Mouse (Mus musculus) spleen, adult 2 months (tissue): Measurements from ENCODE around the gene Prkab1. TPM values are rescaled to one million over a fixed set of nuclear protein-coding genes. Genes with fewer than 3 reads are reported as not detected.
A peak's percentile ranks its signal among the peaks of the same experiment; 100 is the strongest.

Experiments
- DNase-seq, 2 experiments: peaks; one replicate each; pipeline versions ENCODE4 v3.0.0 to v3.0.0-alpha.2; 2012 to 2021; ENCODE audit warnings: low spot score in 2 of 2, low read depth in 1 of 2
- H3K27ac ChIP-seq: fragments of 200-500 bp; 2 replicates; pipeline ENCODE4 v1.5.1; 2012; ENCODE audit warnings: low read length, inconsistent platforms; ENCODE audit not compliant: insufficient read depth
- H3K27me3 ChIP-seq: fragments of 200-500 bp; 2 replicates; pipeline ENCODE4 v1.6.1; 2012; ENCODE audit warnings: mild to moderate bottlenecking, moderate library complexity, low read length, inconsistent platforms; ENCODE audit not compliant: control insufficient read depth, insufficient read depth
- H3K36me3 ChIP-seq: fragments of 200-500 bp; 2 replicates; pipeline ENCODE4 v1.6.1; 2012; ENCODE audit warnings: mild to moderate bottlenecking, low read length, inconsistent platforms; ENCODE audit not compliant: control insufficient read depth, insufficient read depth
- H3K4me1 ChIP-seq: fragments of 200-500 bp; 2 replicates; pipeline ENCODE4 v1.6.1; 2011; ENCODE audit warnings: inconsistent platforms; ENCODE audit not compliant: control insufficient read depth, insufficient read depth, insufficient read length
- H3K4me3 ChIP-seq: fragments of 200-500 bp; 2 replicates; pipeline ENCODE4 v1.5.1; 2011; ENCODE audit warnings: mild to moderate bottlenecking, inconsistent platforms; ENCODE audit not compliant: insufficient read depth, insufficient read length; ENCODE audit errors: extremely low read depth
- CTCF ChIP-seq: fragments of 200-500 bp; IDR thresholded peaks from 2 replicates; pipeline ENCODE4 v1.5.1; 2011; ENCODE audit warnings: mild to moderate bottlenecking, inconsistent platforms; ENCODE audit not compliant: insufficient read depth, insufficient read length, insufficient replicate concordance; ENCODE audit errors: extremely low read depth
- POLR2A ChIP-seq: fragments of 200-500 bp; IDR thresholded peaks from 2 replicates; pipeline ENCODE4 v1.6.1; 2011; ENCODE audit warnings: low read depth, low read length, inconsistent platforms
- WGBS: fragments of 180-500 bp; shearing (Covaris S2); methylation state at CpG from one replicate; pipeline ENCODE4 v1.1.7; 2018; 5-methylcytosine and 5-hydroxymethylcytosine counted together
- polyA plus RNA-seq: library from polyadenylated mRNA; depleted of rRNA; stranded (reverse); fragments of >200 nt; gene quantifications from 2 replicates; pipeline ENCODE4 v1.2.3, GENCODE M21; 2012

Gene Prkab1
- polyA plus RNA-seq, 1 experiment, result 59.6 TPM

DNA sequence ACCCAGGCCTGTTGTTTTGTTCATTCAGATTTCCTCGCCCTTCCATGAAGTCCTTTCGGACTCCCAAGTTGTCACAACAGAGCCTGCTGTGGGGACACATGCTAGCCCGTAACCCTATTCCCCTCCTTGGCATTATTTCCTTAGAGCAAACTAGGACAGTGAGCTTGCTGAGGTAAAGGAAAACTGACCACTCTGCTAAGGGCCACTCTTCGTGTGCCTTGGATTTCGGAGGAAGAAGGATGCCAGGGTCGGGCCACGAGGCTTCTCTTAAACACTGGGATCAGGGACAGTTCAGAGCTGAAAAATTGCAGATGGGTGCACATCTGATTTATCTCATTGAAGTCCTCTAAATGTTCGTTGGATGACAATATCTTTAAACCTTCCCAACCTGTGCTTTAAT is 21.3 kb upstream of the Prkab1 start:
- DNase-seq, result no peak
- no peaks in the 10 kb centered on the region for H3K27me3 ChIP-seq
- no peak overlapping the region for H3K4me3 ChIP-seq
- WGBS, result 88% methylated on average over 8 of the region's 8 CpGs
- H3K4me1 ChIP-seq, result no peaks in the 10 kb centered on the region
- TF ChIP-seq CTCF (no peak), POLR2A (no peak)
- no peaks in the 10 kb centered on the region for H3K36me3 ChIP-seq
- H3K27ac ChIP-seq, result no peak overlapping the region

DNA sequence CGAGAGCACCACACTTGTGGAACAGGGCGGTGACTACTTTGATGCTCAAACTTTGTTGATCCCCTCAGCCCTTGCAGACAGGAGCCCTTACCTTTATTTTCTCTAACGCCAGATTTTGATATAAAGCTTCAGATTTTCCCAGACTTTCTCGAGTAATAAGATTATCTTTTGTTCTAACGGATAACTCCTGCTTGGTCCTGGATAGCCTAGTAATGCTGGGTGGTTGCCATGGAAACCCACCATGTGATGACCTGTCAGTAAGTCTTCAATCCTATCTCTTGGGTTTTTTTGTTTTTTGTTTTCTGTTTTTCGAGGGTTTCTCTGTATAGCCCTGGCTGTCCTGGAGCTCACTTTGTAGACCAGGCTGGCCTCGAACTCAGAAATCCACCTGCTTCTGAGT is 17.9 kb upstream of the Prkab1 start:
- DNase-seq, result no peak
- WGBS, result 91% methylated on average over 7 of the region's 7 CpGs
- TF ChIP-seq CTCF, result no peak
- TF ChIP-seq POLR2A, result no peak

DNA sequence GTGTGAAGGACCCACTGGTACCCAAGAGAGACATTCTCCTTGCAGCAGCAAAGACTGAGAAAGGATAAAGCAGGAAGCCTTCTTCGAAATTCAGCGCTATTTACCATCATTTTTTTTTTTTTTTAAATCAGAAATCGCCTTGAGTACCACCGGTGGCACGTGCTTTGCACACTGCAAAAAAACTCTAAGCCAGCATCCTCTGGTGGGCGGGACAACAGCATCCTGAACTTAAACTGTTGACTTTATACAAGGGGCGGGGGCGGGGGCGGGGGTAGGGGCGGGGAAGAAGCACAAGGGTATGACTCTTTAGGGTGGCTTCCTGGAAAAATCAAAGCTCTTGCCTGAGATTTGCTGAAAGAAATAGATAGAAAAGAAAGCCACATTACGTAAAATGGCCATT is 15.4 kb upstream of the Prkab1 start:
- TF ChIP-seq CTCF (no peak), POLR2A (no peak)
- H3K4me3 ChIP-seq, result no peak overlapping the region
- 26% methylated on average over 11 of the region's 11 CpGs for WGBS
- H3K27ac ChIP-seq, result no peak overlapping the region
- no peak for DNase-seq
- no peaks in the 10 kb centered on the region for H3K36me3 ChIP-seq
- 0 out of 2 replicates have a peak, but pooled peaks cover 2% of the 10 kb centered on the region for H3K27me3 ChIP-seq
- H3K4me1 ChIP-seq, result no peaks in the 10 kb centered on the region

More for the DNA sequence above, 17.9 kb upstream of the Prkab1 start:
- H3K4me3 ChIP-seq, result no peak overlapping the region
- no peak overlapping the region for H3K27ac ChIP-seq
- no peaks in the 10 kb centered on the region for H3K36me3 ChIP-seq
- no peaks in the 10 kb centered on the region for H3K4me1 ChIP-seq
- 0 out of 2 replicates have a peak, but pooled peaks cover 2% of the 10 kb centered on the region for H3K27me3 ChIP-seq

DNA sequence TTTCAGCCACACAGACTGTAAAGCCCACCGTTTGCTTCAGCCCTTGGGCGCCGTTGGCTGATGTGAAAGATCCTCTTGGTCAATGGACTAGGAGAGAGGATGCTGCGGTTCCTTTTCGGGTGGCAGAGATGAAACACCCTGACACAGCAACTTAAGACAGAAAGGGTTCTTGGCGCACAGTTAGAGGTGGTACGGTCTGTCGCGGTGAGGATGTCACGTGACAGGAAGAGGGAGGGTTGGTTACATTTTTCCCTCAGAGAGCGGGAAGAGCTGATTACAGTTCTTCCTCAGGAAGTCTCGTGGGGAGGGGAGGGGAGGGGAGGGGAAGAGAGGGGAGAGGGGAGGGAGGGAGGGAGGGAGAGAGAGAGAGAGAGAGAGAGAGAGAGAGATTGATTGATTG is 13.4 kb upstream of the Prkab1 start:
- WGBS, result 65% methylated on average over 12 of the region's 12 CpGs
- no peak overlapping the region for H3K4me3 ChIP-seq
- no peak for DNase-seq
- no peaks in the 10 kb centered on the region for H3K36me3 ChIP-seq
- H3K4me1 ChIP-seq, result no peaks in the 10 kb centered on the region
- H3K27ac ChIP-seq, result no peak overlapping the region
- TF ChIP-seq POLR2A (no peak), CTCF (no peak)
- 0 out of 2 replicates have a peak, but pooled peaks cover 2% of the 10 kb centered on the region for H3K27me3 ChIP-seq

DNA sequence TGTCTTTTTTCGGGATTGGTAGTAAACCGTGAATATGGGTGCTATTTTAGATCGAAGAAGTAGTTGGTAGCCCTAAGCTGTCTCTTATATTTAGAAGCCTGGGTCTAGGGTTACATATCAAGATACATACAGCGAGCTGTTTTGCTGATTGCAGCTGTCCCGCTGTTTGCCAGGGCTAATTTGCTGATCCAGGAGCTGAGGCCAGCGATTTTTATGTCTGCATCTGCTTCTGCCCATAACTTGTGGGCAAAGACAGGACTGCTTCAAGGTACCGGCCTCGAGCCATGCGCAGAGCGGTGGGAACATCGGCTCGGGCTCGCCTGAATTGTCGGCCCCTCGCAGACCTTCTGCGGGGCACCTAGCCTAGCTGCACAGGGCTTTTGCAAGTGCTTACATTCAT is 12.2 kb upstream of the Prkab1 start:
- H3K36me3 ChIP-seq, result no peaks in the 10 kb centered on the region
- no peak overlapping the region for H3K4me3 ChIP-seq
- TF ChIP-seq POLR2A (no peak), CTCF (no peak)
- no peak overlapping the region for H3K27ac ChIP-seq
- H3K27me3 ChIP-seq, result 0 out of 2 replicates have a peak, but pooled peaks cover 2% of the 10 kb centered on the region
- 90% methylated on average over 16 of the region's 16 CpGs for WGBS
- H3K4me1 ChIP-seq, result no peaks in the 10 kb centered on the region
- no peak for DNase-seq

DNA sequence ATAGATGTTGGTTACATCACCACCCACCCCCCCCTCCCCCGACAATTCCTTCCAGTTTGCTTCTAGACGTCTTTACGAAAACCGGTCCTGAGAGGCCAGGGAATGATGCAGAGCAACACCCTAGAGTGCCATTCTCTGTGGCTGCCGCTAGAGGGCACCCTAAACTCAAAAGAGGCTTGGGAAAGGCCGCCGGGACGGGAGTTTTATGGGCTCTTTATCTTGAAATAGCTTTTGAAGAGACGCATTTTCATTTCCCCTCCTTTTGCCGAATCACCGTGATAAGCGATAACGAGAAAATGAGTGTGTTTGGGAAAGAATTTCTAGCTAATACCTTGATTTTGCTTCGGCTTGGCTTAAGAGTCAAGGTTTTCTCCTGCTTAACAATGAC is 6.9 kb upstream of the Prkab1 start:
- Histone ChIP-seq H3K36me3 (no peaks in the 10 kb centered on the region), H3K27me3 (no peaks in the 10 kb centered on the region), H3K27ac (no peak overlapping the region), H3K4me3 (no peak overlapping the region), H3K4me1 (peaks cover 4% of the 10 kb centered on the region; the same call in 1 of the 2 replicates)
- 3% methylated on average over 14 of the region's 14 CpGs for WGBS
- DNase-seq, result peak; percentile 34 to 61
- TF ChIP-seq CTCF (peak; percentile 77; the same call in 1 of the 2 replicates), POLR2A (no peak)

DNA sequence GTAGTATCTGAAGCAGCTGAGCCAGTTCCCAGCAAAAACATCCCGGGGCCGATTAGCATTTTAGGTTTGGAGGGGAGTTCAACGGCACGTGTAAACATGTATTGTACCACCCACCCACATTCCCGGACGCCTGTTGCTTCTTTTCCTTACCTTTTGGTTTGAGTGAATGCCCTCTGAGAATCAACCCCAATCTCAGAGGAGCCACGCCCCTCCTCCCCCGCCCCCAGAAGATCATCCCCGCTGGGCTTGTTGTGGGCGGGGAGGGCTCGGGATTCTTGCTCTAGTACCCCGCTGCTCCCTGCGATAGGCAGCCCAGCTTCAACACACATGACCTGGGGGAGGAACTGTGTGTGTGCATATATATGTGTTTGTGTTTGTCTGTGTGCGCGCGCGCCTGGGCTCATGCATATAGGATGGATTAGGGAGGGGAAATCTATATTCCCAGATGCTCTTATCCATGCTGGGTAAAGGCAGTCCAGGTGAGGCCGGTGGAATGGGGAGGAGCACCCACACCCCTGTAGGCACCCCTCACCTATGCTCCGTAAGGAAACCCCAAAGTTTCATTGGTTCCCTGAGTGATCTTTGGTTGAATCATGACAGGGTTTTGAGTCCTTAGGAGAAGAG is 6.4 kb upstream of the Prkab1 start:
- Histone ChIP-seq H3K4me3 (no peak overlapping the region), H3K27ac (no peak overlapping the region), H3K36me3 (no peaks in the 10 kb centered on the region), H3K4me1 (peaks cover 4% of the 10 kb centered on the region; the same call in 1 of the 2 replicates), H3K27me3 (no peaks in the 10 kb centered on the region)
- TF ChIP-seq CTCF (no peak), POLR2A (no peak)
- DNase-seq, result no peak
- WGBS, result 45% methylated on average over 19 of the region's 19 CpGs
